Mouse (Mus musculus) Muller cell, postnatal 12 days (primary cell): Measurements from ENCODE around the gene 1190005I06Rik.
A peak's percentile ranks its signal among the peaks of the same experiment; 100 is the strongest.

Source experiments
- DNase-seq: peaks from one replicate; pipeline ENCODE4 v3.0.0-alpha.2; 2015; ENCODE audit errors: inconsistent ontology term

The 1190005I06Rik gene

DNA sequence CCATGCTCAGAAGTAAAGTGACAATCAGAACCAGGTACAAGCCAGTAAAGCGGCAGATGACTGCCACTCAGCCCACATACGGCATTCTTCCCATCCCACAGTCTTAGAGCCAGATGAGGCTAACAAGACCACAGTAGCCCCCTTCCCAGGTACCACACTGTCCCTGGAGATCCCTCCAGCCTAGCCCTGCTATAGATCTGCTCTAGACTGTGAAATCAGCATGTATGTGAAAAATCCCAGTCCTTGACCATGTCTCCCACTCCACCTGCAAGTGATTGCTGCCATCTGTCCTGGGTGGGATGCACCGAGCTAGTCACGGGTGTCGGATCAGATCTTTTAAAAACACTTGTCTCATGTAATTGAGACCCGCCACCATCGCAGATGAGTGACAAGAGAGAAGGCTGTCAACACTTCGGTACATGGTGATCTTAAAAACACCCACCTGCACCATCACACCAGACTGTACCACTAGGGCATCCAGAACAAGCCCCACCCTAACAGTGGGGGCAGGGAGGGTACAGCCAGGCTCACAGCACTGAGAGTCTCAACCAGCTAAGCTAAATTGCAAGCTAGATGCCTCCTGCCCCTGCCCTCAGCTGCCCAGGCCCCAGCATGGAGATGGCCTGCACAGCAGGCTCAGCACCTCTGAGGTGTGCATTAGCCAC lies 67.0 kb downstream of the 1190005I06Rik start:
- DNase-seq = no peak

GRCm38 (mm10) chr8:120577821-120578220 lies 69.6 kb downstream of the 1190005I06Rik start:
- DNase-seq = no peak

- no peak for DNase-seq
Observed at GRCm38 (mm10) chr8:120575801-120576200, 71.6 kb downstream of the 1190005I06Rik start.

DNA sequence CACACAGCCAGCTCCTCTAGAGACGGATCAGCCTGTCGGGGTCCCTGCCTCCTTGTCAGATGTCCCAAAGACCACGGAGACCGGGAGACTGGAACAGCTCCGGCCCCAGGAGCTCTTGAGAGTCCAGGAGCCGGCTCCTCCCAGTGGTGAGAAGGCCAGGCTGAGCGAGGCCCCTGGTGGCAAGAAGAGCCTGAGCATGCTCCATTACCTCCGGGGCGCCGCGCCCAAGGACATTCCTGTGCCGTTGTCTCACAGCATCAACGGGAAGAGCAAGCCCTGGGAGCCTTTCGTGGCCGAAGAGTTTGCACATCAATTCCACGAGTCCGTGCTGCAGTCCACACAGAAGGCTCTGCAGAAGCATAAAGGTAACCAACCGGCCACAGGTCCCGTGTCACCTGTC lies 72.5 kb downstream of the 1190005I06Rik start:
- DNase-seq = peak; percentile 87

- DNase-seq = no peak
Observed at GRCm38 (mm10) chr8:120573866-120574265, 73.6 kb downstream of the 1190005I06Rik start.

- no peak for DNase-seq
Observed at GRCm38 (mm10) chr8:120572534-120572933, 74.9 kb downstream of the 1190005I06Rik start.

DNA sequence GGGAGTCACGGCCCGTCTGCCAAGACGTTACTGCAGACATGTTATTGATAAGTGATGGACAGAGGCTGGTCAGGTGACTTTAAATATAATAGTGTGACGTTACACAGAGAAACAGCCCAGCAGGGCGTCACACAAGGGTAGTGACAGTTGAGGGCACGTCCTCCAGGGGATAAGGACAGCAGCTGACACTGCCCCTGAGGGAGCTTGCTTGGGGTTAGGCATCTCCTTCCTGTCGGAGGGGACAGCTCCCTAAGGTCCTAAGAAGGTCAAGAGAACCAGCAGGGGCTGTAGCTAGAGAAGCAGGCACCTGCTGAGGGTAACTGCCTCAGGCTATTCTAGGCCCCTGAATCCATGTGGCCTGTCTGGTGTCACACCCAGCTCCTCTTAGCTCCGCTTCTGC lies 75.9 kb downstream of the 1190005I06Rik start:
- DNase-seq = no peak

DNA sequence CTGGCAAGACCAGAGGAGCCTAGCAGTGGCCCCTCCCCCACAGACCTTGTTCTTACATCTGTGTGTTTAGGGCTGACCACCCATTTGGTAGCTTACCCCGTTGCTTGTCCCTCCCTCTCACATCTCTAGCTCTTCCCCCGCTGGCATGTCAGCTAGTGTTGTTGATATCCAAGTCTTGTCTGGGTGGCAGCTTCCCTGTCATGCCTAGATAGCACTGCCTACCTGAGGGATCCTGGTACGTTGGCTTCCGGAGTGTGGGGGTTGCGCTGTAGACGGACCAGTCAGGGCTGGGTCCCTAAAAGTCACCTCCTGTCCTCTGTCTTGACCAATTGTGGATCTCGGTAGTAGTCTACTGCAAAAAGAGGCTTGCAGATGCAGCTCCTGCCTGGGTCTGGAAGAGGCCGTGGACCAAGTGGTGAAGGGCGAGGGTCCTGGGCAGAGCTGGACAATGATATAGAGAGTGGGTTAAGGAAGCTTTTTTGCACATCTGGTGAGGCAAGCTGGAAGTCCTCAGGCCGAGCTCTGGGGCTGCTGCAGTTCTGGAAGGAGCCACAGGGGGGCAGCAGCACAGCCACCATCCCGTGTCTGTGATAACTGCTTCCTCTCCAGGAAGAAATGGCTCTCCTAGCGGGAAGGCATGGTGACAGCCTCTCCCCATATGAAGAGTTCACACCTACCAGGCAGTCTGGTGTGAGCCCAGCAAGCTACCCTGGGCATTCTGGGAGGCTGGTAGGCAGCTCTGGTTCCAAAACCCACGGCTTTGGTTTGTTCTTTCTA lies 77.3 kb downstream of the 1190005I06Rik start:
- DNase-seq = peak; percentile 56

DNA sequence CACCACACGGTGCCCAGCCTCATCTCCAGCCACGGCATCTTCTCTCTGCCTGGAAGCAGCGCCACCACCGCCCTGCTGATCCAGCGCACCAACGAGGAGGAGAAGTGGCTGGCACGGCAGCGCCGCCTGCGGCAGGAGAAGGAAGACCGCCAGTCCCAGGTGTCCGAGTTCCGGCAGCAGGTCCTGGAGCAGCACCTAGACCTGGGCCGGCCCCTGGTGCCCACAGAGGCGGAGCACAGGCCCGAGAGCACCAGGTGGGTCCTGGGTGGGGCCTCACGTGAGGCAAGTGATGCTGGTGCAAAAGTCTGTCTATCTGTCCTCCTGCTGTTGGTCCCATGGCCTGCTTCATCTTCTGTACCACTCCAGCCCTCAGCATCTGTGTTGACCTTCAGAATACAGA lies 78.3 kb downstream of the 1190005I06Rik start:
- no peak for DNase-seq

DNA sequence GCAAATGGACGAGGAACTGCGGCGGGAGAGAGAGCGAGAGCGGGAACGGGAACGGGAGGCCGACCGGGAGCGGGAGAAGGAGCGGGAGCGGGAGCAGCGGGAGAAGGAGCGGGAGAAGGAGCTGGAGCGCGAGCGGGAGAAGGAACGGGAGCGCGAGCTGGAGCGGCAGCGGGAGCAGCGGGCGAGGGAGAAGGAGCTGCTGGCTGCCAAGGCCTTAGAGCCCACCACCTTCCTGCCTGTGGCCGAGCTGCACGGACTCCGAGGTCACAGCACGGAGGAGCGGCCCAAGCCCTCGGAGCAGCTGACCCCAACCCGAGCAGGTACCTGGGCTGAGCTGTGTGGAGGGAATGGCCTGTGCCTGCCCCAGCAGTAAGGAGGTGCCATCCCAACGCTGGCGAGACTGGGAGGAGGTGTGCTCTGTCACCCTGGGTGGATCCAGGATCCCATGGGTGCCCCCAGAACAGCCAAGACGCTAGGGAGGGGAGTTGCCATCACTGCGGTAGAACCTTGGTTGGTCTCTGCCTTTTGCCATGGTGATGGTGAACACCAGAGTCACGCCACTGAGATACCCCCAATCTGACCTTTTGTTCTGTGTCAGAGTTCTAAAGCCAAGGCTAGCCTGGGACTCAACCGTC lies 79.2 kb downstream of the 1190005I06Rik start:
- DNase-seq = no peak

DNA sequence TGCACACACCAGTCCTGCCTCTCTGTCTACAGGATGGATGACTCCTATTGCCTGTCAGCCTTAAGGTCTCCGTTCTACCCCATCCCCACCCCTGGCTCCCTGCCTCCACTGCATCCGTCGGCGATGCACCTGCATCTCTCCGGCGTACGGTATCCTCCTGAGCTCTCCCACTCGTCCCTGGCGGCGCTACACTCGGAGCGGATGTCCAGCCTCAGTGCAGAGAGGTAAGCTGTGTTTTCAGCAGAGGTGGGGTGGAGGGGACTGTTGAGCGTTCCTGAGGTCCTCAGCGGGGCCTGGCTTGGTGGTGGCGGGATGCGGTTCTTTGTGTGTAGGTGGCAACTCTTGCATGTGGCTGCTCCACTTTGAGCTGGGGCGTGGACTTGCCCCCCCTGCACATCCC lies 79.7 kb downstream of the 1190005I06Rik start:
- no peak for DNase-seq

DNA sequence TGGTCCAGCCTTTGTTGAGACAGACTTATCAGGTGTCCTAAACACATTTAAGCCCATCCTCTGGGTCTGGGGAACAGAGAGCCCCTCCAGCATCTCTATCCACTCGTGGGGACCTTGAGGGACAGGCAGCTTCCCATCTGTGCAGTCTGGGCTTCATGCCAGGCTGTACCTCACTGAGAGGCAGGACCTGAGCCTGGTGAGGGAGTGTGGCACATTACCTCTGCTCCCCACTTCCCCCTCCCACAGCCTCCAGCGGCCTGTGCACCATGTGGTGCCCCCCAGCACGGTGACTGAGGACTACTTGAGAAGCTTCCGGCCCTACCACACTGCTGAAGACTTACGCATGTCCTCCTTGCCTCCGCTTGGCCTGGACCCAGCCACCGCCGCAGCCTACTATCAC lies 80.8 kb downstream of the 1190005I06Rik start:
- no peak for DNase-seq

DNA sequence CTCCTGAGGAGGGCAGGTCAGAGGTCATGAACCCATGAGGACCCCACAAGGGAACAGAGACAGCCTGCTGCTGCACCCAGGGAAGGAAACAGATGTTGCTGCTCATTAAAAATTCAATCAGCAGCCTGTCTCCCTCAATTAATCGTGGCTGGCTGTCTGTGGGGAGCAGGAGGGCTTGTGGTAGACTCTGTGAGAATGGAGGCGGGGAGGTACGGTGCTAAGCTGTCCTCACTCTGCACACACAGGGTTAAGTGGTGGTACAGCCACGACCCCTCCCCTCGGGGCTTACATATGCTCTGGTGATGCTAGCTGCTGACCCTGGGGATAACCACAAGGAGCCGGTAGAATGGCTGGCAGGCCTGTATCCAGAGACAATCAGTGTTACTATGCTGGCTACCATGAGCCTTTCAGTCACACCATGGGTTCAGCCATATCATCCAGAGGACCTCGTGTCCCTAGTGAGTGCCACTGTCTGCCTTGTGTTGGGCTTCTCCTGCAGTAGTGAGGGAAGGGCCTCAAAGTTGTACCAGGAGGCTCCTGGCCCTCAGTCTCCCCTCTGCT lies 82.2 kb downstream of the 1190005I06Rik start:
- DNase-seq = peak; percentile 7

DNA sequence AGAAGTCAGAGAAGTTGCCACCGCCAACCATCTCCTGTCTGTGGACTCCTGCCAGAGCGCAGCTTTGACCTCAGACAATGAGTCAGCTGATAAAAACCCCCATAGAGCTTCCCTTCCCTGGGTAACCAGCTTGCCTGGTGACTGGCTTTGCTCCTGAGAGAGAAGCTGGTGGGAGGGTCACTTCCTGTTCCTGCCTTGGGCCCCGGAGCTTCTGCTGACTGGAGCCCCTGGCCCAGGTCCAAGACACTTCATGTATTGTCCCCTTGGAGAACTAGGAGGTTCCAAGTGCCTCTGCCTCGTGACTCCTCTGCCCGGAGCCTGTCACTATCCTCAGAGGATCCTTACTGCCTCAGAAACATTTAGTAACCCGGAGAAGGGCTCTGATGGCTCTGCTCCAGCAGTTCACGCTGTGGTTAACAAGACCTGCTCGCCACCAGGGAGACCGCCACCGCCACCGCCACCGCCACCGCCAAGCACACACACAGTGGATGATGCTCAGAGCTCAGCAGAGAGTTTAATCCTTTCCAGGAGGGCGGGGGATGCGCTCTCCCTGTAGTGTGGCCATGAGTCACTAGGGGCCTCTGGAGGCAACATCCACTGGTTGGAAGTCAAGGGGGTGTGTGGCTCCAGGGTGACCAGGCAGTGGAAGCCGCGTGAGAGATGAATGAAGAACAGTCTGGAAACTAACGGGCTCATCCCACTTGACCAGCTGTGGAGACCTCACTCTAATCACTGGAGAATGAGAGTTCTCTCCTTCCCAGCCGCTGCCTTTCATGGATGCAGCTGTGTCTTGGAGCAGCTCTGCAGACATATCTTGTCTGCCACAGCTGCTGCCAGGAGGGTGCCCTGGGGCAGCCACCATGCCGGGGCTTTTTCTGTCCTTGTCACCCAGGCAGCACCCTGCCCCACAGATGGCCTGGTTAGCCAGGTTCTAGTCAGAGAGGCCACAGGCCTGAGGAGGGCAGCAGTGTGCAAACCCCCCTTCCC lies 83.3 kb downstream of the 1190005I06Rik start:
- peak; percentile 96 for DNase-seq

DNA sequence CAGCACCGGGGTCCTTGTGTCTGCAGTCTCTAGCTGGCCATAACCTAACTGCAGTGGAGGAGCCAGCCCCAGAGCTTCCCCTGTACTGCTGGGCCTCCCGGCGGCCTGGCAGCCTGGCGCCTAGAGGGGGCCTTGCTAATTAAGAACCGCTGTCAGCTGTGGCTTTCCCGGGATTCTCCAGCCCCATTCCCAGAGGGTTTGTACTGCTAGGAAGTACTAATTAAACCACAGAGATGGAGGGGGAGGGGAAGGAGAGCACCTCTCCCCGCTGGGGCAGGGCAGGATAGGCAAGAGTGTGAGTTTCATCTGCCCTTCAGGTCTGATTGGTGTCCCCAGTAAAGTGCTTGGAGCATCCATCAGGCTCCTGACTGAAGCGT lies 84.1 kb downstream of the 1190005I06Rik start:
- no peak for DNase-seq

GRCm38 (mm10) chr8:120562680-120563347 lies 84.6 kb downstream of the 1190005I06Rik start:
- DNase-seq = no peak

- no peak for DNase-seq
Observed at GRCm38 (mm10) chr8:120561539-120562435, 85.6 kb downstream of the 1190005I06Rik start.

- DNase-seq = no peak
Observed at GRCm38 (mm10) chr8:120560535-120560934, 86.9 kb downstream of the 1190005I06Rik start.

DNA sequence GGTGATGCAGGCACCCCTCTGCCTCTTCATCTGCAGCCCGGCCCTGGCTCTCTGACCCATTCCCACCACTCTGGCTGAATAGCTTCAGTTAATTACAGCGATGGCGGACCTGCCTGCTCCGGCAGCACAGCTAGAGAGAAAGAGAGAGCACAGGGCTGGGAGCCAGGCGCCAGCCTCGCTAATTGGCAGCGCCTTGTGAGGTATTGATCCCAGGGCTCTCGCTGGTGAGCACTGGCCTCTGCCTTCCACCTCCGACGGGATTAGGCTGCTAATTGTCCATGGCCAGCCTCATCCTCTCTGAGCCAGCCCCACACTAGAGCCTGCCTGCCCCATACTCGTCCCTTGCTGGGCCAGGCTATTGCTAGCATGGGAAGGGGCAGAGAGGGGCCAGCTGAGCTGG lies 87.8 kb downstream of the 1190005I06Rik start:
- peak; percentile 71 for DNase-seq
